Mouse (Mus musculus) heart, embryonic 16.5 days (tissue): ENCODE results near the gene Sgk1. TPM values are rescaled to one million over a fixed set of nuclear protein-coding genes. Genes with fewer than 3 reads are reported as not detected.
"Not testable (repeated sequence)": the region's sequence is repeated elsewhere in the genome, so short reads cannot be mapped to it uniquely, and the experiment has no call there.

Experiments
- ATAC-seq: fragments of 200-750 bp; cut with Nextera tagmentation; replicated peaks from 2 replicates; pipeline ENCODE4 v1.8.0; 2017; ENCODE audit warnings: moderate number of reproducible peaks; ENCODE audit not compliant: insufficient read depth, low FRiP score; ENCODE audit errors: extremely low read depth
- H3K27ac ChIP-seq: fragments of 300-500 bp; sonication (generic); 2 replicates; pipeline ENCODE4 v1.5.1; 2014; ENCODE audit warnings: mild to moderate bottlenecking, low read length, control low read depth, moderate library complexity
- H3K27me3 ChIP-seq: fragments of 300-500 bp; sonication (generic); 2 replicates; pipeline ENCODE4 v1.6.1; 2014; ENCODE audit warnings: low read length, mixed read lengths; ENCODE audit not compliant: control insufficient read depth, insufficient read depth
- H3K36me3 ChIP-seq: fragments of 300-500 bp; sonication (generic); 2 replicates; pipeline ENCODE4 v1.6.1; 2014; ENCODE audit not compliant: control insufficient read depth, insufficient read depth
- H3K4me1 ChIP-seq: fragments of 300-500 bp; sonication (generic); 2 replicates; pipeline ENCODE4 v1.6.1; 2014; ENCODE audit warnings: low read length, mixed read lengths; ENCODE audit not compliant: control insufficient read depth, insufficient read depth
- H3K4me2 ChIP-seq: fragments of 300-500 bp; sonication (generic); 2 replicates; pipeline ENCODE4 v1.6.1; 2014; ENCODE audit warnings: low read depth, mild to moderate bottlenecking, control low read depth, low read length
- H3K4me3 ChIP-seq: fragments of 300-500 bp; sonication (generic); 2 replicates; pipeline ENCODE4 v1.5.1; 2014; ENCODE audit warnings: mild to moderate bottlenecking, control low read depth, low read length
- H3K9ac ChIP-seq: fragments of 300-500 bp; sonication (generic); 2 replicates; pipeline ENCODE4 v1.6.1; 2014; ENCODE audit warnings: low read length, control low read depth
- H3K9me3 ChIP-seq: fragments of 300-500 bp; sonication (generic); replicated peaks from 2 replicates; pipeline ENCODE4 v1.6.1; 2016; ENCODE audit warnings: low read length; ENCODE audit not compliant: control insufficient read depth
- WGBS: fragments of 180-500 bp; shearing (Covaris S2); extraction: QIAGEN DNeasy Blood & Tissue Kit; methylation state at CpG from one replicate; pipeline ENCODE4 v1.1.7; 2014; 5-methylcytosine and 5-hydroxymethylcytosine counted together
- polyA plus RNA-seq: library from polyadenylated mRNA; unstranded; fragments of >200 nt; fragmentation: Nextera tagmentation; extraction: Ambion mirVana; gene quantifications from 2 replicates; pipeline ENCODE4 v1.2.1, GENCODE M21; 2015

Gene Sgk1
- polyA plus RNA-seq, 1 experiment from 2014 or later, result 37.1 TPM

DNA sequence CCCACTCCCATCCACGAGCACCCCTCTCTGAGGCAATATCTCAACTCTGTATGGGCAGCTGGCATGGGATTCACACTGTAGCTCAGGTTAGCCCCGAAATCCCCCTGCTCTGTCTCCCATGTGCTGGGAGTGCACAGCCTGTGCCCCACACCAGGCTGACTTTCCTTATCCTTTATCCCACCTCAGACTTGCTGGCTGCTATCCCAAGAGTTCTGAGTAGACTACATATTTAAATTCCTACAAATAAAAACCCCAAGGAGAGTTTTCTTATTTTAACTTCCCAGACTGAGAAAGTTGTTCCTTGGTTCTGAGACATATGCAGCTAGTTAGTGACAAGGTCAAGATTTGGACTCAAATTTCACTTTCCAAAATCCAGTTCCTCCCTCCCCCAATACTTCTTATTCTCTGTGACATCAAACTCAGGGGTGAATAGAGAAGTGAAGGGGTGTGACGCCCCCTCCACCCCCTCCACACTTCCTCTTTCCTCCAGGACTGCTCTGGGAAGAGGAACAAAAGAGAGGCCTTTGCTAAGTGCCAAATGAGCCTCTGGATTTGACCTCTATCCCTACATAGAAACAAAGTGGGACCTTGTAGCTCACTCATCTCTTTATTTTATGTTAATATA lies 7.3 kb downstream of the Sgk1 start:
- no peak overlapping the region for H3K27ac ChIP-seq
- no peak overlapping the region for H3K9ac ChIP-seq
- ATAC-seq, result no peak
- no peaks in the 10 kb centered on the region for H3K36me3 ChIP-seq
- H3K4me1 ChIP-seq, result no peaks in the 10 kb centered on the region; the same call in 1 of the 2 replicates
- no peaks in the 10 kb centered on the region for H3K9me3 ChIP-seq
- no peaks in the 10 kb centered on the region for H3K27me3 ChIP-seq
- 63% methylated on average over 3 of the region's 3 CpGs for WGBS
- H3K4me2 ChIP-seq, result no peak overlapping the region
- no peak overlapping the region for H3K4me3 ChIP-seq

DNA sequence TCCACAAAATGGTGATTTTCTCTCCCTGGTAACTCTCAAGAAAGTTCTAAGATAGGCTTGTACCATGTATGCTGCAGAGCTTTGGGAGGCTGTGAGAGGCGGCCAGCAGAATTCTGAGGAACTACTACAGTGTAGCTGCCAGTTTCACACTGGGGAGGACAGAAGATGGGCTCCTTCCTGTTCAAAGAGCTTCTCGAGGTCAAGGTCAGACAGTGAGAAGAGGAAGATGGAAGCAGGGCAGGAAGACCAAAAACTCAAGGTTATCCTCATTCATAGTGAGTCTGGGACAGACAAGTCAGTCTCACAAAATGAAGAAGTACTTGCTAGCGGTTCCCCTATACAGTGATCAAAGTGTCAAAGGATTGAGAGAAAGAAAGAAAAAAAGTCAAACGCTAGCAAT lies 8.3 kb downstream of the Sgk1 start:
- 86% methylated on average over 4 of the region's 4 CpGs for WGBS
- Histone ChIP-seq H3K4me1 (no peaks in the 10 kb centered on the region; the same call in 1 of the 2 replicates), H3K4me2 (no peak overlapping the region), H3K9ac (no peak overlapping the region), H3K27me3 (no peaks in the 10 kb centered on the region), H3K36me3 (no peaks in the 10 kb centered on the region), H3K27ac (no peak overlapping the region), H3K4me3 (no peak overlapping the region), H3K9me3 (no peaks in the 10 kb centered on the region)
- no peak for ATAC-seq

DNA sequence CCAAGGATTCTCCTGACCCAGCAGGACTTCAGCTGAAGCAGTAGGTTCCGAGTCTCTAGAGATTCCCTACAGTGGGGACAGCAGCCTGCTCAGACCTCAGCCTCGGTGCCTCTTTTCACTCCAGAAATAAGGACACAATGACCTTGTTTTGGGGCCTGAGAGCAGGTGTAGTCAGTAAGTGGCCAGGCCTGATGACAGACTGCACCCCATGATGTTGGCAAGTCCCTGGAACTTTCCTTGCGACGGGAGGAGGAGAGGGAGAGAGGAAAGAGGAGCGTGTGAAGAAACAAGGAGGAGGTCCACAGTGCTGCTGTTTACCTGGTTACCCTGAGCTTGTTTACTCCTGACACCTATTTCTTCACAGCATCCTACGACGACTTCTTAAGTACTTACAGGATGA lies 9.5 kb downstream of the Sgk1 start:
- no peak for ATAC-seq
- H3K36me3 ChIP-seq, result no peaks in the 10 kb centered on the region
- H3K9ac ChIP-seq, result no peak overlapping the region
- no peak overlapping the region for H3K4me2 ChIP-seq
- no peaks in the 10 kb centered on the region for H3K9me3 ChIP-seq
- H3K4me3 ChIP-seq, result no peak overlapping the region
- 43% methylated on average over 7 of the region's 7 CpGs for WGBS
- no peaks in the 10 kb centered on the region; the same call in 1 of the 2 replicates for H3K4me1 ChIP-seq
- no peaks in the 10 kb centered on the region for H3K27me3 ChIP-seq
- no peak overlapping the region for H3K27ac ChIP-seq

DNA sequence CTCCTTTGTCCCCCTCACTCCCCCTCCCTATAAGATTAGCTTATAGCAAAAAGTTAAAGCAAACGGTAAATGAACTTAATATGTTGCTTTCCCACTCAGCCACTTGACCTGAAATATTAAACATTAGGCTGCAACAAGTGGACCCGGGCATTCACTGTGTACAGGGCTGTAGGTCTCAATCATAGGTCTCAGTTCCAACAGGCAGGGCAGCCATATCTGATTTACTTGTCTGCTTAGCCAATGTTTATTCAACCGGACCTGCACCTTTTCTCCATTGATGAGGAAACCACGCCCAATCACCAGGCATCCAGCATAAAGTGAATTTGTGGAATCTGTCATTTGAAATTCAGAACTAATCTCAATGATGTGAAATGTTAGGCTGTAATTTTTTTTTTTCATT lies 10.1 kb downstream of the Sgk1 start:
- Histone ChIP-seq H3K9ac (no peak overlapping the region), H3K9me3 (no peaks in the 10 kb centered on the region), H3K27ac (no peak overlapping the region), H3K4me3 (no peak overlapping the region), H3K4me1 (no peaks in the 10 kb centered on the region; the same call in 1 of the 2 replicates), H3K27me3 (no peaks in the 10 kb centered on the region), H3K36me3 (no peaks in the 10 kb centered on the region), H3K4me2 (no peak overlapping the region)
- ATAC-seq, result no peak
- 72% methylated on average over 4 of the region's 4 CpGs for WGBS

DNA sequence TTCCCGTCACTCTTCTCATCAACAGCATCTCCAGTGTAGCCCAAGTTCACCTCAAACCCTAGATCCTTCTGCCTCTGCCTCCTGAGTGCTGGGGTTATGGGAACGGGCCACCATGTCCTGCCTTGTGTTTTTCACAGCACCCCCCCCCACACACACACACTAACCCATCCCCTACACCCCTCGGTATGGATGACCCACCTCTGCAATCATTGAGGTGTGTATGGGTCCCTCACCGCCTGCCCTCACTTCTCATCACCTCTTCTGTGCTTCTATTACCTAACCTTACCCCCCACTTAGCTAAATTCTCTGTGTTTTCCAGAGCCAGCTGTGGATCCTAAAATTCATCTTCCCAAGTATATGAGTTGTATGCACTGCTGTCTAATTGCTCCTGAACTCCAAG lies 16.4 kb downstream of the Sgk1 start:
- no peaks in the 10 kb centered on the region for H3K9me3 ChIP-seq
- no peak overlapping the region for H3K4me2 ChIP-seq
- 81% methylated on average over 4 of the region's 4 CpGs for WGBS
- no peak for ATAC-seq
- no peaks in the 10 kb centered on the region for H3K27me3 ChIP-seq
- H3K36me3 ChIP-seq, result no peaks in the 10 kb centered on the region
- H3K4me1 ChIP-seq, result no peaks in the 10 kb centered on the region
- no peak overlapping the region for H3K9ac ChIP-seq
- H3K27ac ChIP-seq, result no peak overlapping the region
- H3K4me3 ChIP-seq, result no peak overlapping the region

DNA sequence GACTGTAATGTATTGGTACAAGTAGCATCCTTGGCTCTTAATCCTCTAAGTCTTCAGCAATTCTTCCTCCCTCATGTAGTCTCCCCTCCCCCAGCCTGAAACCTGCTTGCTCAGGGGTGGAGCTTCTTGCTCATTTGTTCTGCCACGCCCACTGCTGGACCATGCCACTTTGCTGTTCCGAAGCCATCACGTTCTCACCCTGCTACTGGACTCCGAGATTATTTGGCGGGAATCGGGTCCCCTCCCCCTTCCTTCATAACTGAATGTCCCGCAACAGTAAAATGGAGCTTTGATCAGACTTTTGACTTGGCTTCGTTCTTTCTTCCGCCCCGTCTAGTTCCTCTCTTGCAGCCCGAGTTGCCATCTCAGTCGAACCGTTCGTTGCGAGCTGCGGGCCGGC lies 16.9 kb downstream of the Sgk1 start:
- H3K27me3 ChIP-seq, ATAC-seq, H3K9me3 ChIP-seq, H3K4me1 ChIP-seq, H3K4me2 ChIP-seq, H3K4me3 ChIP-seq, H3K36me3 ChIP-seq, H3K9ac ChIP-seq, H3K27ac ChIP-seq: not testable (repeated sequence)
- WGBS, result 87% methylated on average over 17 of the region's 17 CpGs

DNA sequence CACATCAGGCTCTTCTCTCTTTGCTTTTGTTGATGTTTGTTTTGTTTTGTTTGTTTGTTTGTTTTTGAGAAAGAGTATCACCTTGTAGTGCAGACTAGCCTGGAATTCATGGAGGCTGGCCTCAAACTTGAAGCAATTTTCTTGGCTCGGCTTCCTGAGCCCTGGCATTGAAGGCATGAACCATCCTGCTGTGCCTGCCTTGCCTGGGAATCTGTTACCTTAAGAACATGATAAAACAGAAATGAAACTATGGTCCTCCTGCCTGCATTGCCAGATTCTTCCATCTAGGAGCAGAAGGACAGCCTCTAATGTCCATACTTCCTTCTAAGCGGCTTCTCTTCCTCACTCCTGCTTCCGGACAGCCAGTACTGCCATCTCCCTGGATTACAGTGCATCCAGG lies 17.4 kb downstream of the Sgk1 start:
- Histone ChIP-seq H3K9ac (no peak overlapping the region), H3K27me3 (no peaks in the 10 kb centered on the region), H3K27ac (no peak overlapping the region), H3K4me1 (no peaks in the 10 kb centered on the region), H3K4me3 (no peak overlapping the region), H3K36me3 (no peaks in the 10 kb centered on the region), H3K9me3 (no peaks in the 10 kb centered on the region), H3K4me2 (no peak overlapping the region)
- ATAC-seq, result no peak
- WGBS, result 87% methylated on average over 3 of the region's 3 CpGs

DNA sequence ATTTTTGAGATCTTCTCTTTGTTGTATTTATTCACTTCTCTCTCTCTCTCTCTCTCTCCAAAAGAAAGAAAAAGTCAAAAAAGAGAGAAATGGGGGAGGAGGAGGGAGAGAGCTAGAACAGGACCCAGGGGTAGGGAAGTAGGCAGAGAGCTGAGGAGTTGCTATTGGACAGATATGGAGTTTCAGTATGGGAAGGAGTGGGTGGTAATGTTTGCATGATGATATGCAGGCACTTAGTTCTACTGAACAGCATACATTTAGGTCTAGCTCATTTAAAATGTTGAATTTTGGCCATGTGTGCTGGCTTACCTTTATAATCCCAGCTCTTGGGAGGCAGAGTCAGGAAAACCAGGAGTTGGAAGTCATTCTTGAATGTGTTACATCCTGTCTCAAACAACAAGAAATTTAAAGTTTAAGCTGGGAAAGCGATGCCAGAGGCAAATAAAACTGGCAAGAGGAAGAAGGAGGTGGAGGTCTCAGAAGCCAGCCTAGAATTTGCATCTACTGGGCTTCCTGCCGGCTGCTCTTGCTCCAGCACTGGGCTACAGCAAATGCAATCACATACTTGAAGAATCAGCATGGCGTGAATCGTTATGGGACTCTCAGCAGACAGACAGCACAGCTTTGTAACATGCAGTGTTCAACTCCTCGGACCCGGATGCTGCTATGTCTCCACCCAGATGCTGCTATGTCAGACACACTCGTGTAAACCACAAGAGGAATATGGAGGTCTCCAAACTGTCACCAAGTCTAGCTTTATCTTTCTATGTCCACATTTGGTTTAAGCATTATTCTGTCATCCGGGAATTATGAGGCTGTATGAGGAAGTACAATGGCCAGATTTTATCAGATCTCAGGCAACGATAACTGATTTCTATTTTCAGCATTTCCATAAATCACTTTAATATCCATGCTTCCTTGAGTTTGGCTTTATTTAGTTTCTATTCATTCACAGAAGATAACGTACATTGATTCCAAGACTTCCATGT lies 20.5 kb downstream of the Sgk1 start:
- no peak overlapping the region for H3K9ac ChIP-seq
- H3K27ac ChIP-seq, result no peak overlapping the region
- no peaks in the 10 kb centered on the region for H3K27me3 ChIP-seq
- H3K36me3 ChIP-seq, result no peaks in the 10 kb centered on the region
- H3K4me2 ChIP-seq, result no peak overlapping the region
- no peaks in the 10 kb centered on the region for H3K4me1 ChIP-seq
- H3K9me3 ChIP-seq, result no peaks in the 10 kb centered on the region
- no peak overlapping the region for H3K4me3 ChIP-seq
- 79% methylated on average over 10 of the region's 10 CpGs for WGBS
- ATAC-seq, result no peak

DNA sequence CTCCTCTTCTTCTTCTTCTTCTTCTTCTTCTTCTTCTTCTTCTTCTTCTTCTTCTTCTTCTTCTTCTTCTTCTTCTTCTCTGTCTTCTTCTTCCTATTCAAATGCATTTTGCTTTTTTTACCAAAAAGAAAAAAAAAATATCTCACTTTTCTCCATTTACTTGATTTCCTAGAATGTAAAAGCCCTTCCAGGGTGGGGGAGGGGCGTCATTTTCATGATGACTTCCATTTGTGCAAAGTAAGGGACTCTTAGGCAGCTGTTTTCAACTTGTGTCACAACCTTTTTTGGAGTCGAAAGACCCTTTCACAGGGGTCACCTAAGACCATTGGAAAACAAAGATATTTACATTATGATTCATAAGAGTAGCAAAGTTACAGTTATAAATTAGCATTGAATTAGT lies 22.2 kb downstream of the Sgk1 start:
- Histone ChIP-seq H3K4me2 (no peak overlapping the region), H3K27ac (no peak overlapping the region), H3K4me1 (no peaks in the 10 kb centered on the region), H3K36me3 (no peaks in the 10 kb centered on the region), H3K9me3 (no peaks in the 10 kb centered on the region), H3K4me3 (no peak overlapping the region), H3K9ac (no peak overlapping the region), H3K27me3 (no peaks in the 10 kb centered on the region)
- WGBS, result 78% methylated on average over 2 of the region's 2 CpGs
- ATAC-seq, result no peak
